Mouse (Mus musculus) neural tube, embryonic 11.5 days (tissue): ENCODE measurements at regions not wholly inside any gene's neighbourhood (a gene's known extent, or its start where the extent isn't known, plus 50 kb on each side); places are given as distances from the start of the nearest gene placed in this dataset.

Source experiments
- ATAC-seq: fragments of 200-750 bp; cut with Nextera tagmentation; 2 replicates; pipeline ENCODE4 v1.8.0; 2017; ENCODE audit warnings: moderate number of reproducible peaks, mild to moderate bottlenecking, moderate TSS enrichment, moderate library complexity; ENCODE audit not compliant: insufficient read depth, low FRiP score, low TSS enrichment
- DNase-seq: peaks from one replicate; pipeline ENCODE4 v3.0.0-alpha.2; 2015; ENCODE audit warnings: low spot score
- H3K27ac ChIP-seq: fragments of 300-500 bp; sonication (generic); 2 replicates; pipeline ENCODE4 v1.5.1; 2014; ENCODE audit warnings: low read depth, mild to moderate bottlenecking, low read length
- H3K27me3 ChIP-seq: fragments of 300-500 bp; sonication (generic); 2 replicates; pipeline ENCODE4 v1.6.1; 2014; ENCODE audit warnings: mild to moderate bottlenecking, low read length, mixed read lengths; ENCODE audit not compliant: control insufficient read depth, insufficient read depth
- H3K36me3 ChIP-seq: fragments of 300-500 bp; sonication (generic); 2 replicates; pipeline ENCODE4 v1.6.1; 2014; ENCODE audit warnings: mild to moderate bottlenecking, low read length, moderate library complexity, mixed read lengths; ENCODE audit not compliant: control insufficient read depth, insufficient read depth
- H3K4me1 ChIP-seq: fragments of 300-500 bp; sonication (generic); 2 replicates; pipeline ENCODE4 v1.6.1; 2014; ENCODE audit warnings: low read length, mixed read lengths; ENCODE audit not compliant: control insufficient read depth, insufficient read depth
- H3K4me2 ChIP-seq: fragments of 300-500 bp; sonication (generic); 2 replicates; pipeline ENCODE4 v1.6.1; 2014; ENCODE audit warnings: low read depth, mild to moderate bottlenecking, moderate library complexity
- H3K4me3 ChIP-seq: fragments of 300-500 bp; sonication (generic); 2 replicates; pipeline ENCODE4 v1.5.1; 2014; ENCODE audit warnings: low read depth, low read length
- H3K9ac ChIP-seq: fragments of 300-500 bp; sonication (generic); 2 replicates; pipeline ENCODE4 v1.6.1; 2014; ENCODE audit warnings: mild to moderate bottlenecking, low read length
- H3K9me3 ChIP-seq: fragments of 300-500 bp; sonication (generic); 2 replicates; pipeline ENCODE4 v1.6.1; 2016; ENCODE audit warnings: low read length; ENCODE audit not compliant: control insufficient read depth
- WGBS: fragments of 180-500 bp; shearing (Covaris S2); extraction: QIAGEN DNeasy Blood & Tissue Kit; methylation state at CpG from one replicate; pipeline ENCODE4 v1.1.7; 2014; 5-methylcytosine and 5-hydroxymethylcytosine counted together

GRCm38 (mm10) chr1:34642304-34642893 is 62.9 kb downstream of the Amer3 start:
- no peaks in the 10 kb centered on the region for H3K9me3 ChIP-seq
- 39% methylated on average over 13 of the region's 13 CpGs for WGBS
- no peak overlapping the region for H3K9ac ChIP-seq
- H3K27me3 ChIP-seq = no peaks in the 10 kb centered on the region
- H3K4me3 ChIP-seq = no peak overlapping the region
- ATAC-seq (peak; percentile 65; the same call in 1 of the 2 replicates), DNase-seq (peak; percentile 83)
- H3K27ac ChIP-seq = no peak overlapping the region
- no peak overlapping the region for H3K4me2 ChIP-seq
- no peaks in the 10 kb centered on the region for H3K4me1 ChIP-seq
- H3K36me3 ChIP-seq = no peaks in the 10 kb centered on the region

DNA sequence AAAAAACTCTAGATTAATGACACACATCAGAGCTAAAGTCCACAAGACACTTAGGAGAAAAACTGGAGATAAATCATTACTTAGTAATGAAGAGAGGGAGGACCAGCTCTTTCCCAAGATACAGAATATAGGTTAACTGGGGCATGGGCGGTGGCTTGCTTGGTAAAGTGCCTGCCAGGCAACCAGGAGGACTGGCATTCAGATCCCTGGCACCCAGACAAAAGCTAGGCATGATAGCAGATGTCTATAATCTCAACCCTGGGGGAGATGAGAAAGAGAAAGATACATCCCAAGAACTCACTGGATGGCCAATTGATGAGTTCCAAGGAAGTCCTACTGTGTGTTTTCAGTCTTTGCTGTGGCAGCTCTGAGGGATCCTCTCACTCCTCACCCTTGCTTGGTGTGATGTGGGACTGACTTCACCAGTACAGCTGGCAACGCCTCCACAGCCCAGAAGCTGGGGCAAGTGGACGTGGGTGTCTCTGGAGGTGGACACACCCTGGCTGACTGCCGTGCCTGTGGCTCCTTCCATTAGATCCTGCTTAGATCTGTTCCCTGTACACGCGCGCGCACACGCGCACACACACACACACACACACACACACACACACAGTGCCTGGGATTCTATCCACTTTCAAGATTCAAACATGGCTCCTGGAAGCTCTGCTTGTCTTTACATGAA is 74.6 kb downstream of the Amer3 start:
- no peak overlapping the region for H3K4me2 ChIP-seq
- H3K27ac ChIP-seq = no peak overlapping the region
- no peak overlapping the region for H3K4me3 ChIP-seq
- no peak for ATAC-seq
- no peak for DNase-seq
- H3K4me1 ChIP-seq = no peaks in the 10 kb centered on the region
- no peaks in the 10 kb centered on the region for H3K36me3 ChIP-seq
- H3K9me3 ChIP-seq = no peaks in the 10 kb centered on the region
- WGBS = 93% methylated on average over 10 of the region's 10 CpGs
- H3K9ac ChIP-seq = no peak overlapping the region
- H3K27me3 ChIP-seq = no peaks in the 10 kb centered on the region

DNA sequence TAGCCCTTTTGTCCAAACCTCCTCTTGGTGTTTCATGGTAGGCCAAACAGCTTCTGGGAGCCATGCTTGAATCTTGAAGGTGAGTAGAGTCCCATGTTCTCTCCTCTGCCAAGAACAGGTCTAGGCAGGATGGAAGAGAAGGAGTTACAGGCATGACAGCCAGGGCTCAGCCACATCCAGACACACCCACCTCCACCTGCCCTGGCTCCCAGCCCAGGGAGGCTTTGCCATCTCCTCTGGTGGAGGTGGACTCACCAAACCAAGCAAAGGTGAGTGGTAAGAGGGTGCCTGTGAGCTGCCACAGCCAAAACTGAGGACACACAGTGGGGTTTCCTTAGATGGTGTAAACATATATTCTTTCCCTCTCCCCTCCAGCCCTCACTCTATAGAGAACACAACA is 78.0 kb downstream of the Amer3 start:
- Histone ChIP-seq H3K27ac (no peak overlapping the region), H3K9me3 (no peaks in the 10 kb centered on the region), H3K36me3 (no peaks in the 10 kb centered on the region), H3K4me1 (no peaks in the 10 kb centered on the region), H3K27me3 (no peaks in the 10 kb centered on the region), H3K9ac (no peak overlapping the region), H3K4me3 (no peak overlapping the region), H3K4me2 (no peak overlapping the region)
- DNase-seq (no peak), ATAC-seq (no peak)

DNA sequence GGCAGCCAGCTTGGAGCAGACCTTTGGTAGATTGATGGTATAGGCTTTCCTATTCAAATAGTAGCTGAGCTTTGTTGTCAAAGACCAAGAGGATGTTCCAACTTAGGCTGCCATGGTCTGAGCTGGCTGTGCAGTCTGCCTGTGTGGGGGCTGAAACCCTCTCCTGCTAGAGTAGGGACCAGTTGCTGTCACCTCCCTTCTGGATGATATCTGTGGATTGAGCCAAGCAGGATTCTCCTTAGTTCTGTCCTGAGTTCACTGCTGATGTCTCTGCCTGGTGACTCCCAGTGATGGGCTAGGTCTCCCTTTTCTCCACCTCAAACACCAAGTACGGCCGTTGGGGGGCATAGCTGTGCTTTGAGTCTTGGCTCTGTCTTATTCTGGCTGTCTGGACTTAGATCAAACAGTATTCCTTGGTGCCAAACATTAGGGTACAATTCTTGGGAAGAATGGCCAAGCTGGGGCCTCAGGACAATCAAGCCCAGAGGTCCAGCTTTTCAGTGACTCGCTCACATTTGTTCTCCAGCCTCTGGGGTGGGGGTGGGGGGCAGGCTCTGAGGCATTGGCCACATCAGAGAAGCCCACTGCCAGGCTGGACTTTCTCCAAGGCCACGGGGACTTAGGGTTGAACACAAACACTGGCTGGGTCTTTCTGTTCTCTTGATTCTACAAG is 84.6 kb downstream of the Amer3 start:
- Histone ChIP-seq H3K4me1 (peaks cover 5% of the 10 kb centered on the region), H3K4me3 (no peak overlapping the region), H3K9me3 (no peaks in the 10 kb centered on the region), H3K36me3 (no peaks in the 10 kb centered on the region), H3K4me2 (no peak overlapping the region), H3K27ac (peak overlapping the region; percentile 85), H3K27me3 (no peaks in the 10 kb centered on the region), H3K9ac (no peak overlapping the region)
- DNase-seq (no peak), ATAC-seq (no peak)
- WGBS = 65% methylated on average over 4 of the region's 4 CpGs

DNA sequence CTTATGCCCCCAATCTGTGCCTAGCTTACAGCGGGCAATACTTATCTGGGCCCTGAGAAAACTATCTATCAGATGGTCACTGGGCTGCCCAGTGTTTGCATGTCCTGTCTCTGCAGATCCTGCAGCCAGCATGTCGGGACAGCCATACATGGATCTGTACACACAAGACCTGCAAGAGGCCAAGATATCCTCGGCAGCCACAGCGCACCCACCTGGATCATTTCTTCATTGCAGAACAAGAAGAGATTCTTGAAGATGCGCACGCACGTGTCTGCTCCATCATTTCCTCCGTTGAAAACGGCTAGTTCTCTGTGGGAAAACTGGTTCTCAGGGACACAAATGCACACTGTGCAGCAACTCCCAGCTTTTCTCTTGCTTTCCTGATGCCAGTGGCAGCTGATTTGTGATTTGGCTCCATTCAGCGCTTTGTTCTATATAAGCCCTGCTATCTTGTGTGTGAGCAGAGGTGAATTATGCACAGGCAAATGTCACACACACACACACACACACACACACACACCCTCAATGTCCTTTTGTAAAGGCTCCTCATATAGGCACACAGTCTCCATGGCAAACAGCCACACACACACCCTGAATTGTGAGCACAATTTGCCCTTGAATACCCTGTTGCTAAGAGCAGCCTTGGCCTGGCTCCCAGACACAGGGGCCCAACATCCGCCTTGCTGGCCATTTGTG is 85.5 kb downstream of the Amer3 start:
- Histone ChIP-seq H3K27me3 (no peaks in the 10 kb centered on the region), H3K9ac (no peak overlapping the region), H3K4me1 (peaks cover 5% of the 10 kb centered on the region), H3K36me3 (no peaks in the 10 kb centered on the region), H3K4me3 (no peak overlapping the region), H3K27ac (peak overlapping the region; percentile 90), H3K9me3 (no peaks in the 10 kb centered on the region), H3K4me2 (no peak overlapping the region)
- ATAC-seq = peak; percentile 76
- 67% methylated on average over 11 of the region's 11 CpGs for WGBS
- DNase-seq = peak; percentile 73

GRCm38 (mm10) chr1:34665512-34665854 is 86.0 kb downstream of the Amer3 start:
- peak overlapping the region; percentile 90 for H3K27ac ChIP-seq
- WGBS = 76% methylated on average over 5 of the region's 5 CpGs
- peaks cover 5% of the 10 kb centered on the region for H3K4me1 ChIP-seq
- ATAC-seq (peak; percentile 20), DNase-seq (no peak)
- peak overlapping the region; percentile 27; the same call in 1 of the 2 replicates for H3K9ac ChIP-seq
- H3K27me3 ChIP-seq = no peaks in the 10 kb centered on the region
- no peaks in the 10 kb centered on the region for H3K36me3 ChIP-seq
- no peak overlapping the region for H3K4me3 ChIP-seq
- H3K4me2 ChIP-seq = no peak overlapping the region
- H3K9me3 ChIP-seq = no peaks in the 10 kb centered on the region

DNA sequence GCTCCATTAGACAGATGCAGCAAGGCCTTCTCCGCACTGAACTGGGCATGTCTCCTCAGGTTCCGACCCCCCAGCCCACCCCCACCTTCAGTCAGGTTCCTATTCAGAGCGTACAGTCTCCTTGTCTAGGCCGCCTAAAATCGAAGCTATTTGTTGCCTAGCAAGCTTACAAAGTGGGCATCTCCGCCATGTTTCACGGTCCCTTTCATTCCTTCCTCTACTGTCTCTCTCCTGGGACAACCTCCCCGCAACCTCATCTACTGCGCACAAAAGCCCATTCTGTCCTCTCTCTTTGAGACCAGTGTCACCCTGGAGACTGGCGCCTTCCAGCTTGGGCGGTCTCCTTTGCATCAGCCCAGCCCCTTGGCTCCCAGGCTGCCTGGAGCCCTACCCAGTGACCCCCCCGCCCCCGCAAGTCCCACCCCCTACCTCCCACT is 86.8 kb downstream of the Amer3 start:
- no peak overlapping the region for H3K4me2 ChIP-seq
- H3K4me3 ChIP-seq = no peak overlapping the region
- H3K27me3 ChIP-seq = no peaks in the 10 kb centered on the region
- DNase-seq (peak; percentile 74), ATAC-seq (peak; percentile 80)
- H3K4me1 ChIP-seq = peaks cover 5% of the 10 kb centered on the region
- peak overlapping the region; percentile 90 for H3K27ac ChIP-seq
- H3K9me3 ChIP-seq = no peaks in the 10 kb centered on the region
- H3K9ac ChIP-seq = no peak overlapping the region
- H3K36me3 ChIP-seq = no peaks in the 10 kb centered on the region
- 40% methylated on average over 13 of the region's 13 CpGs for WGBS

DNA sequence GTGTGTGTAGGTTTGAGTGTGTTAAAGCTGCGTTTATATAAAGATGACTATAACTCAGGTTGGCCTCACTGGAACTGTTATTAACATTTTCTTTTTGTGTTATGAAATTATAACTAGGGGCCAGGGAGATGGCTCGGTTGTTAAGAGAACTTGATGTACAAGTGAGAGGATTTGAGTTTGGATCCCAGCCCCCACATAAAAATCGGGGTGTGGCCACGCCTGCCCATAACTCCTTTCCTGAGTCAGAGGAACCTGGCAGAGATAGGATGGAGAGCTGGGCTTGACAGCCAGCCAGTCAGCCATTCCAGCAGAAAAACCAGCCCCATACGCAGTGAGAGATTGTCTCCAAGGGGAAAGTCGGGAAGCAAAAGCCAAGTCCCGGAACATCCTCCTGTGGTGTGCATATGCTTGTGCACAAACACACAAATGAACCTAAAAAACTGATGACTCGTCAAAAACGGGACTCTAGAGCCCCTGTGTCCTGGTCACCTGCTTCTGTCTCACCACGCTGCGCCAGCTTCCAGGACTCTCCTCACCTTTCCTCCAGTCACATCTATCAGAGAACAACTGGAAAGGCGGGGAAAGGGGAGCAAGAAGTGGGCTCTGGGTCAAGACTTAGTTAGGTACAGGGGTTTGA is 97.8 kb downstream of the Amer3 start:
- peaks cover 13% of the 10 kb centered on the region for H3K27me3 ChIP-seq
- WGBS = 49% methylated on average over 12 of the region's 12 CpGs
- H3K4me2 ChIP-seq = no peak overlapping the region
- DNase-seq = no peak
- ATAC-seq = no peak
- no peak overlapping the region for H3K4me3 ChIP-seq
- no peak overlapping the region for H3K9ac ChIP-seq
- H3K36me3 ChIP-seq = no peaks in the 10 kb centered on the region
- H3K4me1 ChIP-seq = peaks cover 6% of the 10 kb centered on the region; the same call in 1 of the 2 replicates
- no peaks in the 10 kb centered on the region for H3K9me3 ChIP-seq
- no peak overlapping the region for H3K27ac ChIP-seq
